Mouse (Mus musculus): ENCODE data around the gene Arl6. TPM values are rescaled to one million over a fixed set of nuclear protein-coding genes. Genes with fewer than 3 reads are reported as not detected.

Arl6 gene
- polyA plus RNA-seq, 1 experiment from 2014 or later = 42.8 TPM

GRCm38 (mm10) chr16:59604078-59604781 is 35.0 kb downstream of the Arl6 start:
- Histone ChIP-seq H3K27ac (peak overlapping the region; percentile 48; the same call in 1 of the 2 replicates), H3K4me3 (peak overlapping the region; percentile 13; the same call in 1 of the 2 replicates), H3K9me3 (replicated peaks) (no peaks in the 10 kb centered on the region), H3K9ac (no peak overlapping the region), H3K36me3 (no peaks in the 10 kb centered on the region), H3K4me1 (peaks cover 18% of the 10 kb centered on the region), H3K4me2 (replicated peaks) (peak overlapping the region; percentile 44), H3K27me3 (no peaks in the 10 kb centered on the region)
- WGBS = 30% methylated on average over 15 of the region's 15 CpGs
- peak; percentile 90 for ATAC-seq (ENCODE audit: low FRiP score)

DNA sequence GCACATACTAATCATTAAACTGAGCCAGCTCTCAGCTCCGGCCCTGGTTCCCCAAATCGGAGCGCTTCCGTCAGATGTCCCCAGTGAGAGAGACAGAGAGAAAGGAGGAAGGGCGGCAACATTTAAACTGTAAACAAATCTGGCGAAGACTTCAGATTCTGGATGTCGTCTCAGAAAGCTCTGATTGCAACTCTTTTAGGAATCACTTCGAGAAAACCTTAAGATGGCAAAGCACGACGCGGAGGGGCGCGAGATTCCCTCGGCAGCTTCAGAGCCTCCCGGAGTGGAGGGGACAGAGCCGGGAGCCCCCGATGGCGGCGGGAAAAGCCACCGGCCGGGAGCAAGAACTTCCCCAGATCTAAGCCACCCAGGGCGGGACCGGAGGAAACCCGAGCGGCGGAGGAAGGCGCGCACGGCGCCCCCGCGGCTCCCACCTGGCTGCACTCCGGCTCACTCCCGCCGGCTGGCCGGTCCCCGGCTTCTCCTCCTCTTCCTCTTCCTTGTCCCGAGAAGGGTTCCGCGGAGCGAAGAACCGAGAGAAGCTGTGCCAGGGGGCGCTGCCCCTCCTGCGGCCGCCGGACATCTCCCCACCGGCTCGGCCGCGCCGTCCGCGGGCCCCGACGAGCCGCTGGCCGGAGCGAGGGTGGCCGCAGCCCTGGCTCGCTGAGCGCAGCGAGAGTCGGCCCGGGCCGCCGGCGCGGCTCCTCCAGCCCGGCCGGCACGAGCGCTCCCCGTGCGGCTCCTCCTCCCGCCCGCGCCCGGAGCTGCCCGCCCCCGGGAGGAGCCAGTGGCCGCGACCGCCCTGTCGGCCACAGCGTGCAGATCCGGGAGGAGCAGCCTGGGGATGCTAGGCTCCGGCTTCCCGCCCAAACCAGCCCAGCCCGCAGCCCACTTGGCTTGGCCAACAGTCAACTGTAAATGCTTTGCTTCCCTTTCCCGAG is 38.6 kb downstream of the Arl6 start, which contains the start of gene Crybg3:
Gene Crybg3, minus strand, starts transcription at position 669 of the 941 bp plus-strand sequence.
- Histone ChIP-seq H3K27me3 (no peaks in the 10 kb centered on the region), H3K4me3 (peak within 1 kb of the TSS; percentile 75), H3K4me2 (replicated peaks) (peak within 1 kb of the TSS; percentile 76), H3K27ac (peak within 1 kb of the TSS; percentile 67), H3K36me3 (no peaks in the 10 kb centered on the region), H3K9ac (peak within 1 kb of the TSS; percentile 74), H3K4me1 (peaks cover 19% of the 10 kb centered on the region), H3K9me3 (replicated peaks) (no peaks in the 10 kb centered on the region)
- ATAC-seq (ENCODE audit: low FRiP score) = peak; percentile 77
- under 1% methylated on average over 75 of the region's 90 CpGs for WGBS

DNA sequence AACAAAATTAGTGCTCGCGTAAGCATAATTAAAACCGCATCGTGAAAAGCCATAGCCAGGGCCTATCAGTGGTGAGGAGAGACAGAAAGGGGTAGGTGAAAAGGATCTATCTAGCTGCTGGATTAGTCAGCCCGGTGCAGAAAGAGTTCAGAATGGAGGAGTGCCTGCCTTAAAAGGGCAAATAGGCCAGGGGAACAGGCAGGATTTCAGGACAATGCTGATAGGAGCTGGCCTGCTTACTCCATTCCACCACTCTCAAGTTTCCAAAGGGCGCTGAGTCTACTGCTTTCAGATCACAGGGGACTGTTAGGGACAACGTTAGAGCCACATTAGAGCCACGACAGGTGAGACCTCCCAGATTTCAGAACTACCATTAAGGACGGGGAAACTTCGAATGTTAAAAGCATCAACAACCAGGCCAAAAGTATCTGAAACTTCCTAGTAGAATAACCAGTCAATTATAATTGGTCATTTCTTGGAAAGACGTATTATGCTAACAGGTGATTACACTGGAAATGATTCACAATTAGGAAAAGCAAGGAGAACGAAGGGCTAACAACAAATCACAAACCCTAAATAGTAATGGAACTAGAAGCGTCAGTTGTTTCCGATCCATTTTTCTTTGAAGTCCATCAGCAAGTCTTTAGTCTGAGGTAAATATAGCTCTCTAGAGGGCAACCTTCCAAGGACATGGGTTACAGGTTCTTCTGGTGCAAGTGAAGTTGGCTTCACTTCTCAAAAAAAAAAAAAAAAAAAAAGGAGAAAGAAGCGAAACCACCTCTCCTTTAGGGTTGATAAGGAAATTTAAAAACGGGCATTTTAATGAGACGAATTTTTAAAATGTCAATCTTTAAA is 39.6 kb downstream of the Arl6 start:
- peak overlapping the region; percentile 67; the same call in 1 of the 2 replicates for H3K27ac ChIP-seq
- peak overlapping the region; percentile 75 for H3K4me3 ChIP-seq
- H3K36me3 ChIP-seq = no peaks in the 10 kb centered on the region
- H3K9me3 ChIP-seq (replicated peaks) = no peaks in the 10 kb centered on the region
- H3K4me1 ChIP-seq = peaks cover 18% of the 10 kb centered on the region
- ATAC-seq (ENCODE audit: low FRiP score) = no peak
- 23% methylated on average over 17 of the region's 17 CpGs for WGBS
- H3K9ac ChIP-seq = no peak overlapping the region; the same call in 1 of the 2 replicates
- no peaks in the 10 kb centered on the region for H3K27me3 ChIP-seq
- peak overlapping the region; percentile 76 for H3K4me2 ChIP-seq (replicated peaks)

DNA sequence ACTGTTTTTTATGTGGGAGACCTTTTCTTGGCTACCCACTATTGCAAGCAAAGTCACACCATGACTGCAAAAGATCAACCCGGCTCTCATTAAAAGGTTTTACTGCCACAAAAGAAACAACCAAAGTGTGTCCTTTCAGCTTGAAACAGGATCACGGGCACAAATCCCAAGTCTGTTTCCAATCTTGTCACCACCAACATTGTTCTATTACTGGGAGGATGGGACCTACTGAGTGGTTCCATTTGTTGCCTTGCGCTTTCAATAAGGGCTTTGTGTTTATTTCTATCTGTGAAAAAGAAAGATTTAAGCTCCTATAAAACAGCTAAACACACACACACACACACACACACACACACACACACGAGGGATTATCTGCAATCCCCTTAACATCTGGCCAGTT is 40.2 kb downstream of the Arl6 start:
- Histone ChIP-seq H3K9ac (no peak overlapping the region), H3K36me3 (no peaks in the 10 kb centered on the region), H3K27ac (no peak overlapping the region), H3K4me3 (peak overlapping the region; percentile 22), H3K27me3 (no peaks in the 10 kb centered on the region), H3K4me1 (peaks cover 11% of the 10 kb centered on the region), H3K4me2 (replicated peaks) (peak overlapping the region; percentile 76), H3K9me3 (replicated peaks) (no peaks in the 10 kb centered on the region)
- ATAC-seq (ENCODE audit: low FRiP score) = no peak
- 36% methylated on average over 4 of the region's 4 CpGs for WGBS

DNA sequence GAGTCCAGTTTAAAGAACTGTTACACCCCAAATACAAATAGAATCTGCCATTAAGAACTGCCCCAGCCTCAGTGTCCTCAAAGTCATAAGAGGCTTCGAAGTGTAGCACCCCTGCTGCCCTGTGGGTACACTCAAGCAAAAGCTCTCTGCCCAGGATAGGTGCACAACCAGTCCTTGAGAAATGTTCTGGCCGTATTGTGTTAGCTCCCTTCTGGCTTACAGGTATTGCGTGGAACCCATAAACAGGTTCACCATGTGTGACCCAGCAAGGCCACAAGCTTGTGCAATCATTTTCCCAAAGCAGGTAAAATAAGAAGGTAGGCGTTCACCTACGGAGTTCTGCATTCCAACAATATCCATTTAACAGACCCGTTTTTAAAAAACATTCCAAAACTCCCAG is 41.9 kb downstream of the Arl6 start:
- Histone ChIP-seq H3K9ac (no peak overlapping the region), H3K4me3 (no peak overlapping the region), H3K27ac (no peak overlapping the region), H3K9me3 (replicated peaks) (no peaks in the 10 kb centered on the region), H3K27me3 (no peaks in the 10 kb centered on the region), H3K4me1 (peaks cover 9% of the 10 kb centered on the region), H3K4me2 (replicated peaks) (no peak overlapping the region), H3K36me3 (no peaks in the 10 kb centered on the region)
- no peak for ATAC-seq (ENCODE audit: low FRiP score)
- WGBS = 92% methylated on average over 6 of the region's 6 CpGs

GRCm38 (mm10) chr16:59594714-59595113 is 44.5 kb downstream of the Arl6 start:
- Histone ChIP-seq H3K4me2 (replicated peaks) (no peak overlapping the region), H3K4me1 (peaks cover 5% of the 10 kb centered on the region), H3K9me3 (replicated peaks) (no peaks in the 10 kb centered on the region), H3K36me3 (no peaks in the 10 kb centered on the region), H3K27ac (no peak overlapping the region), H3K4me3 (no peak overlapping the region), H3K9ac (no peak overlapping the region), H3K27me3 (no peaks in the 10 kb centered on the region)
- ATAC-seq (ENCODE audit: low FRiP score) = no peak
- 94% methylated on average over 3 of the region's 3 CpGs for WGBS

DNA sequence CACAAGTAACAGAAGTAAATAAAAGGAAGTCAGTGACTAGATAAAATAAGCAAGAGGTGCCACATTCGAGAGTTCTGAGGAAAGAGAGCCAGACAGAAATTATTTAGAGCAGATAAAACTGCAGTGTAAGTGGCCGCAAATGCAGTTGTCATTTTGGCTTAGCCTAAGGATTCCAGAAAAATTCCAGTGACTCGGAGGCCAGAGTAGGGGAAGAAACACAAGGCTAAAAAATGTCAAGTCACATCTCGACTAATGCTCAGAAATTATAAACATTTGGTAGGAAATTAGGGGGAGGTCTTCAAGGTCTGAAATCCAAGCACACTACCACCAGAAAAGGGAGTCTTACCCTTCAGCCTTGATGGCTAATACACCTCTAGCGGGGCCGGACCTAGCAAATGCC is 48.4 kb downstream of the Arl6 start:
- Histone ChIP-seq H3K4me1 (0 out of 2 replicates have a peak, but pooled peaks cover 7% of the 10 kb centered on the region), H3K4me3 (no peak overlapping the region), H3K9ac (no peak overlapping the region), H3K36me3 (no peaks in the 10 kb centered on the region), H3K27me3 (no peaks in the 10 kb centered on the region), H3K4me2 (replicated peaks) (no peak overlapping the region), H3K9me3 (replicated peaks) (no peaks in the 10 kb centered on the region), H3K27ac (no peak overlapping the region)
- 77% methylated on average over 6 of the region's 6 CpGs for WGBS
- no peak for ATAC-seq (ENCODE audit: low FRiP score)

- Histone ChIP-seq H3K27me3 (no peaks in the 10 kb centered on the region), H3K4me3 (no peak overlapping the region), H3K27ac (no peak overlapping the region), H3K9ac (no peak overlapping the region), H3K4me1 (0 out of 2 replicates have a peak, but pooled peaks cover 7% of the 10 kb centered on the region), H3K4me2 (replicated peaks) (no peak overlapping the region), H3K36me3 (no peaks in the 10 kb centered on the region), H3K9me3 (replicated peaks) (no peaks in the 10 kb centered on the region)
- no peak for ATAC-seq (ENCODE audit: low FRiP score)
- WGBS = 93% methylated on average over 13 of the region's 13 CpGs
Observed at GRCm38 (mm10) chr16:59588351-59589025, 50.7 kb downstream of the Arl6 start.

GRCm38 (mm10) chr16:59587816-59588215 is 51.4 kb downstream of the Arl6 start:
- no peak overlapping the region for H3K4me2 ChIP-seq (replicated peaks)
- H3K9me3 ChIP-seq (replicated peaks) = no peaks in the 10 kb centered on the region
- ATAC-seq (ENCODE audit: low FRiP score) = no peak
- H3K27me3 ChIP-seq = no peaks in the 10 kb centered on the region
- H3K27ac ChIP-seq = no peak overlapping the region
- H3K36me3 ChIP-seq = no peaks in the 10 kb centered on the region
- WGBS = 93% methylated on average over 10 of the region's 10 CpGs
- no peak overlapping the region for H3K4me3 ChIP-seq
- H3K9ac ChIP-seq = no peak overlapping the region
- 0 out of 2 replicates have a peak, but pooled peaks cover 7% of the 10 kb centered on the region for H3K4me1 ChIP-seq

DNA sequence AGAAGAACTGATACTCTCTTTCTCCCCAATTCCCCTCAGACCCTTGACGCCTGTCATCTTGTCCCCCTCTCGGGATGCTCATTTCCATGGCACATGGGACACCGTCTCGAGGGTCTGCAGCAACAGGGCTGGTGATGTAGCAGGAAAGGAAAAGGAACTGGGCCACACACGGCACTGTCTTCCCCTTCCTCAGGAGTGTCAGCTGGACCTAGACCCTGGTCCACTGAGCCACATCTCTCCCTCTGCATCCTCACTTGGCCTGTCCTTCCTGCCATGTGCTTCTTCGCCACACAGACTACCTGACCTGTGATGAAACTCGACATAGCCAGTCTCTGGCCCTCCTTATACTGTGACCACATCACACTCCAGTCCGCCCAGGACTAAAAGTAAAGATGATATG is 52.3 kb downstream of the Arl6 start:
- Histone ChIP-seq H3K36me3 (no peaks in the 10 kb centered on the region), H3K9ac (no peak overlapping the region), H3K4me1 (0 out of 2 replicates have a peak, but pooled peaks cover 7% of the 10 kb centered on the region), H3K4me2 (replicated peaks) (no peak overlapping the region), H3K4me3 (no peak overlapping the region), H3K27ac (no peak overlapping the region), H3K27me3 (no peaks in the 10 kb centered on the region), H3K9me3 (replicated peaks) (no peaks in the 10 kb centered on the region)
- ATAC-seq (ENCODE audit: low FRiP score) = no peak; the same call in 1 of the 2 replicates
- WGBS = 86% methylated on average over 8 of the region's 8 CpGs

DNA sequence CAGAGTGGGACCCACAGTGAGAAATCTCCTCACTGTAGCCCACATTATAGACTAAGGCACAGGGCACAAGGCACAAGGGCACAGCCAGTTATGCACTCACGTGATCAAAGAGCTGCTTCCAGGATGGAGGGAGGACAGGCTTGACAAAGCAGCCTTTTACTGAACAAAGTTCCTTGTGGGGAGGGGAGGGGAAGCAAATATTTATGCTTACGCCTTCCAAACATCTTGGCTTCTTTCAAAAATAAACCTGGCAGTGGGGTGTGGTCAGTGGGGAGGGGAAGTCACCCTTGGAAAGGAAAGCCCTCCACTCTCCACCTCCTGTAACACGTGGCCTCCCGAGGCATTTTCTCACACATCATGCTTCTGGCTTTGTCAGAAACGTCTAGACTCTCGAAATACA is 52.9 kb downstream of the Arl6 start:
- ATAC-seq (ENCODE audit: low FRiP score) = peak; percentile 57; the same call in 1 of the 2 replicates
- WGBS = 58% methylated on average over 6 of the region's 6 CpGs
- H3K9me3 ChIP-seq (replicated peaks) = no peaks in the 10 kb centered on the region

More for the DNA sequence above, 52.9 kb downstream of the Arl6 start:
- Histone ChIP-seq H3K4me3 (no peak overlapping the region), H3K36me3 (no peaks in the 10 kb centered on the region), H3K4me2 (replicated peaks) (no peak overlapping the region), H3K27ac (no peak overlapping the region), H3K27me3 (no peaks in the 10 kb centered on the region), H3K9ac (no peak overlapping the region), H3K4me1 (0 out of 2 replicates have a peak, but pooled peaks cover 7% of the 10 kb centered on the region)
